Mouse (Mus musculus): ENCODE data around the gene Ncf2.

- TF ChIP-seq CTCF (IDR thresholded peaks at IDR 0.05; ENCODE audit: borderline replicate concordance, insufficient read depth, low read length) = no peak
- TF ChIP-seq POLR2A (IDR thresholded peaks at IDR 0.05; ENCODE audit: low read depth, low read length) = no peak
Observed at GRCm38 (mm10) chr1:152807619-152808391, 7.8 kb downstream of the Ncf2 start.
